Mouse (Mus musculus) forebrain, embryonic 14.5 days (tissue): ENCODE measurements around the gene Lmna. TPM values are rescaled to one million over a fixed set of nuclear protein-coding genes. Genes with fewer than 3 reads are reported as not detected.

Experiments used
- ATAC-seq: fragments of 200-750 bp; cut with Nextera tagmentation; 2 replicates; pipeline ENCODE4 v1.8.0; 2017; ENCODE audit warnings: mild to moderate bottlenecking, moderate library complexity
- DNase-seq: peaks from one replicate; pipeline ENCODE4 v3.0.0-alpha.2; 2015; ENCODE audit warnings: low spot score
- H3K27ac ChIP-seq: fragments of 300-500 bp; sonication (generic); 2 replicates; pipeline ENCODE4 v1.5.1; 2014; ENCODE audit warnings: low read depth, mild to moderate bottlenecking, control low read depth, low read length, moderate library complexity
- H3K27me3 ChIP-seq: fragments of 300-500 bp; sonication (generic); replicated peaks from 2 replicates; pipeline ENCODE4 v1.6.1; 2014; ENCODE audit warnings: low read length, control low read depth, mixed read lengths; ENCODE audit not compliant: control insufficient read depth, insufficient read depth
- H3K36me3 ChIP-seq: fragments of 300-500 bp; sonication (generic); 2 replicates; pipeline ENCODE4 v1.6.1; 2014; ENCODE audit warnings: low read length, control low read depth; ENCODE audit not compliant: control insufficient read depth, insufficient read depth
- H3K4me1 ChIP-seq: fragments of 300-500 bp; sonication (generic); 2 replicates; pipeline ENCODE4 v1.6.1; 2014; ENCODE audit warnings: antibody characterized with exemption, low read length, control low read depth; ENCODE audit not compliant: control insufficient read depth, insufficient read depth
- H3K4me2 ChIP-seq: fragments of 300-500 bp; sonication (generic); 2 replicates; pipeline ENCODE4 v1.6.1; 2014; ENCODE audit warnings: mild to moderate bottlenecking, control low read depth, low read length
- H3K4me3 ChIP-seq: fragments of 300-500 bp; sonication (generic); 2 replicates; pipeline ENCODE4 v1.5.1; 2014; ENCODE audit warnings: low read depth, low read length, control low read depth
- H3K9ac ChIP-seq: fragments of 300-500 bp; sonication (generic); 2 replicates; pipeline ENCODE4 v1.6.1; 2014; ENCODE audit warnings: mild to moderate bottlenecking, low read length, control low read depth, moderate library complexity
- H3K9me3 ChIP-seq: fragments of 300-500 bp; sonication (generic); replicated peaks from 2 replicates; pipeline ENCODE4 v1.6.1; 2016; ENCODE audit warnings: low read length, control low read depth, mixed read lengths; ENCODE audit not compliant: control insufficient read depth
- WGBS: fragments of 180-500 bp; shearing (Covaris S2); extraction: QIAGEN DNeasy Blood & Tissue Kit; methylation state at CpG from one replicate; pipeline ENCODE4 v1.1.7; 2014; 5-methylcytosine and 5-hydroxymethylcytosine counted together
- polyA plus RNA-seq: library from polyadenylated mRNA; unstranded; fragments of >200 nt; fragmentation: Nextera tagmentation; extraction: Ambion mirVana; gene quantifications from 2 replicates; pipeline ENCODE4 v1.2.1, GENCODE M21; 2014

The Lmna gene
- polyA plus RNA-seq, 1 experiment from 2014 or later: 18.0 TPM

GRCm38 (mm10) chr3:88505765-88506164 lies 4.0 kb downstream of the Lmna start:
- Histone ChIP-seq H3K36me3 (no peaks in the 10 kb centered on the region), H3K27me3 (no peaks in the 10 kb centered on the region), H3K4me2 (no peak overlapping the region), H3K4me3 (no peak overlapping the region), H3K4me1 (peaks cover 6% of the 10 kb centered on the region; the same call in 1 of the 2 replicates), H3K27ac (no peak overlapping the region), H3K9ac (no peak overlapping the region), H3K9me3 (no peaks in the 10 kb centered on the region)
- 51% methylated on average over 7 of the region's 7 CpGs for WGBS
- no peak for DNase-seq
- no peak for ATAC-seq

GRCm38 (mm10) chr3:88505081-88505480 lies 4.7 kb downstream of the Lmna start:
- WGBS: 69% methylated on average over 6 of the region's 6 CpGs
- no peak for DNase-seq
- H3K9ac ChIP-seq: no peak overlapping the region
- no peaks in the 10 kb centered on the region for H3K36me3 ChIP-seq
- H3K4me3 ChIP-seq: no peak overlapping the region
- no peak overlapping the region for H3K27ac ChIP-seq
- no peaks in the 10 kb centered on the region for H3K27me3 ChIP-seq
- H3K4me2 ChIP-seq: no peak overlapping the region
- H3K4me1 ChIP-seq: peaks cover 2% of the 10 kb centered on the region; the same call in 1 of the 2 replicates
- no peaks in the 10 kb centered on the region for H3K9me3 ChIP-seq
- ATAC-seq: no peak

- WGBS: 46% methylated on average over 8 of the region's 8 CpGs
- no peak for DNase-seq
- Histone ChIP-seq H3K36me3 (no peaks in the 10 kb centered on the region), H3K9ac (no peak overlapping the region), H3K4me1 (peaks cover 2% of the 10 kb centered on the region; the same call in 1 of the 2 replicates), H3K27me3 (no peaks in the 10 kb centered on the region), H3K4me3 (no peak overlapping the region), H3K27ac (no peak overlapping the region), H3K4me2 (no peak overlapping the region), H3K9me3 (no peaks in the 10 kb centered on the region)
- ATAC-seq: no peak
Observed at GRCm38 (mm10) chr3:88503881-88504746, 5.6 kb downstream of the Lmna start.

GRCm38 (mm10) chr3:88503505-88503863 lies 6.3 kb downstream of the Lmna start:
- peaks cover 2% of the 10 kb centered on the region; the same call in 1 of the 2 replicates for H3K4me1 ChIP-seq
- H3K9ac ChIP-seq: no peak overlapping the region
- no peaks in the 10 kb centered on the region for H3K36me3 ChIP-seq
- no peaks in the 10 kb centered on the region for H3K9me3 ChIP-seq
- H3K27me3 ChIP-seq: no peaks in the 10 kb centered on the region
- no peak overlapping the region for H3K27ac ChIP-seq
- no peak for DNase-seq
- H3K4me2 ChIP-seq: peak overlapping the region; percentile 99
- WGBS: 20% methylated on average over 4 of the region's 4 CpGs
- ATAC-seq: peak; percentile 16; the same call in 1 of the 2 replicates
- peak overlapping the region; percentile 60; the same call in 1 of the 2 replicates for H3K4me3 ChIP-seq

GRCm38 (mm10) chr3:88502641-88503504 lies 6.9 kb downstream of the Lmna start:
- Histone ChIP-seq H3K9me3 (no peaks in the 10 kb centered on the region), H3K4me2 (peak overlapping the region; percentile 99), H3K4me3 (peak overlapping the region; percentile 60), H3K27me3 (no peaks in the 10 kb centered on the region), H3K27ac (peak overlapping the region; percentile 9; the same call in 1 of the 2 replicates), H3K9ac (peak overlapping the region; percentile 79), H3K4me1 (peaks cover 2% of the 10 kb centered on the region; the same call in 1 of the 2 replicates), H3K36me3 (no peaks in the 10 kb centered on the region)
- peak; percentile 91 for ATAC-seq
- WGBS: under 1% methylated on average over 55 of the region's 55 CpGs
- DNase-seq: peak; percentile 88

GRCm38 (mm10) chr3:88502031-88502571 lies 7.7 kb downstream of the Lmna start:
- H3K36me3 ChIP-seq: no peaks in the 10 kb centered on the region
- 19% methylated on average over 11 of the region's 11 CpGs for WGBS
- H3K4me3 ChIP-seq: peak overlapping the region; percentile 60
- peak overlapping the region; percentile 99 for H3K4me2 ChIP-seq
- ATAC-seq (no peak), DNase-seq (no peak)
- peaks cover 2% of the 10 kb centered on the region; the same call in 1 of the 2 replicates for H3K4me1 ChIP-seq
- no peaks in the 10 kb centered on the region for H3K27me3 ChIP-seq
- H3K27ac ChIP-seq: no peak overlapping the region
- peak overlapping the region; percentile 79 for H3K9ac ChIP-seq
- H3K9me3 ChIP-seq: no peaks in the 10 kb centered on the region

- no peak overlapping the region for H3K9ac ChIP-seq
- H3K4me1 ChIP-seq: peaks cover 2% of the 10 kb centered on the region; the same call in 1 of the 2 replicates
- whole genome bisulfite sequencing: 58% methylated on average over 6 of the region's 6 CpGs
- ATAC-seq (no peak), DNase-seq (no peak)
- H3K27me3 ChIP-seq: no peaks in the 10 kb centered on the region
- no peak overlapping the region for H3K27ac ChIP-seq
- H3K36me3 ChIP-seq: no peaks in the 10 kb centered on the region
- H3K4me3 ChIP-seq: no peak overlapping the region
- peak overlapping the region; percentile 99; the same call in 1 of the 2 replicates for H3K4me2 ChIP-seq
- H3K9me3 ChIP-seq: no peaks in the 10 kb centered on the region
Observed at GRCm38 (mm10) chr3:88501366-88502030, 8.3 kb downstream of the Lmna start.

- H3K36me3 ChIP-seq: no peaks in the 10 kb centered on the region
- ATAC-seq (no peak), DNase-seq (no peak)
- H3K9ac ChIP-seq: no peak overlapping the region
- no peaks in the 10 kb centered on the region for H3K27me3 ChIP-seq
- no peak overlapping the region for H3K4me2 ChIP-seq
- no peak overlapping the region for H3K4me3 ChIP-seq
- WGBS: 38% methylated on average over 4 of the region's 4 CpGs
- peaks cover 2% of the 10 kb centered on the region; the same call in 1 of the 2 replicates for H3K4me1 ChIP-seq
- no peaks in the 10 kb centered on the region for H3K9me3 ChIP-seq
- H3K27ac ChIP-seq: no peak overlapping the region
Observed at GRCm38 (mm10) chr3:88500655-88501365, 8.9 kb downstream of the Lmna start.
